Mouse (Mus musculus): ENCODE results near the gene Cd4. TPM values are rescaled to one million over a fixed set of nuclear protein-coding genes. Genes with fewer than 3 reads are reported as not detected.
A peak's percentile ranks its signal among the peaks of the same experiment; 100 is the strongest.
"Not testable (repeated sequence)": the region's sequence is repeated elsewhere in the genome, so short reads cannot be mapped to it uniquely, and the experiment has no call there.

Gene Cd4
- total RNA-seq, 2 experiments from 2014 or later = 0.23 TPM; not detected in 1

DNA sequence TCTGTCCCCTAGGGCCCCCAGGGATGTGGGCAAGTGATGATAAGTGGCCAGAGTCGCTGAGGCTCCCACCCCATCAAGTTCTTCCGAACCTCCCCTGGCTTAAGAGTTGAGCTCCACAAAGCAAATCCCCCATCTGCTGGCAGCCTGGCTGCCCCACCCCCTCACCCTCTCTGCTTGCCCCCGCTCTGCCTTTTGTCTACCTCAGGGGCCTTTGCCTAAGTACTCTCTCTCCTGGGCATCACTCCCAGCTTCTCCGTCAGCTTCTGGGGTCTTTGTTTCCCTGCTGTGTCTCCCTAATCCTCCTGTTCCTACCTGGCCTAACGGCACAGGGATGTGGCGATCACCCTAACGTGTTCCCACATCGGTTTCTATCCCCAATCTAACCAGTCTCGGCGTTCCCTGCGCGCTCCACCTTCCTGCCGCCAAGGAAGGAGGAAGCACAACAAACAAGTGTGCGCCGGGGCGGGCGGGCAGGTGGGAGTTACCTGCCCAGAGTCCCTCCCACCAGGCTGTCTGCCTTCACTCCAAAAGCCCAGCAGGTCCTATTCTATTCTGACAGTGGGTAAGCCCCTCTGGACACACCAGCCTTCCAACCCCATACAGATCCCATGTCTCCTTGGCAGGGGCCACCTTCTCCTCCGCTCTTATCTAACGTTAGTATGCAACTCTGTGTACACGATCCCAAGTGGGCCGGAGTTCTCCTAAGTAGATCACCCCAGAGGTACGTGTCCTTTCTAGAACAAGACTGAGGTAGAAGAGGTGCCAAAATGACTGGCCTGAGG, 27.3 kb upstream of the Cd4 start:
- no peak for DNase-seq

DNA sequence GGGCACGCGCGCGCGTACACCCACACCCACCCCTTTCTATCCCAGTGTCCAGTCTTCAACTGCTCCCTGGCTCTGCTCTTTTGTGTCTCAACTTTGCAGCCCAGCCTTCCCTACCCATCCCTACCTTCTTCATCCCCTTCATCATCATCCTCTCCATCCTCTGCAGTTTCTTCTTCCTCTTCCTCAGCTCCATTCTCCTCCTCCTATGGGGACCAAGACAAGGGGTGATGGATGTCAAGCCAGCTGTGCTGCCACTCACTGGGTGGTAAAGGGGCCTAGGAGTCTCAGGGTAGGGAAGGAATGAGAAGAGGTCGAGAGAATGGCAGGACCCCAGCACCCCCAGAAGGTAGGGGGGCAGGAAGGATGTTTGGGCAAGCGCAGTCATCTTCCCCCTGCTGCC, 26.5 kb upstream of the Cd4 start:
- no peak for DNase-seq

DNA sequence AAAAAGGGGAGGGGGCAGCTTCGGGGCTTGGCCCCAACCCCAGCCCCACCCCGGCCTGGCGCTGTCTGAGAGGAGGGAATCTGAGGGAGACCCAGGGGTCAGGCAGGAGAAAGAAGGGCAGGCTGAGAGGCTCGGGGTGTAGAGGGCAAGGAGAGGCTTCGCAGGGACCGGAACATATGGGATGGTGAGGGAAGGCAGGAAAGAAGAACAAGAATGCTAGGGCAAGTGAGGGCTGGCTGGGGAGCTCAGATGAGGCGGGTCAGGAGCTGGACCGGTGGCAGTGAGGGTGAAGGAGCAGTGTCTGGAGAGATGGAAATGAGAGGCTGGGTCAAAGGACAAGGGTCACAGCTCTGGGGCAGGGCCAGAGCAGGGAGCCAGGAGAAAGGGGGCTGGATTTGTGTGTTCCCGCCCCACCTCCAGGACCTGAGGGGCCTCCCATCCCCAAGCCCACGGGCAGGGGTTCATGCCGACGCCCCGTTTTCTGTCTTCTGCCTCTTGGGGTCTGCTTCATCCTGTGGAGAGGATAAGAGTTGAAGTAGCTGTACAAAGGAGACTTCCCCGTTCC, 25.8 kb upstream of the Cd4 start:
- no peak for DNase-seq

DNA sequence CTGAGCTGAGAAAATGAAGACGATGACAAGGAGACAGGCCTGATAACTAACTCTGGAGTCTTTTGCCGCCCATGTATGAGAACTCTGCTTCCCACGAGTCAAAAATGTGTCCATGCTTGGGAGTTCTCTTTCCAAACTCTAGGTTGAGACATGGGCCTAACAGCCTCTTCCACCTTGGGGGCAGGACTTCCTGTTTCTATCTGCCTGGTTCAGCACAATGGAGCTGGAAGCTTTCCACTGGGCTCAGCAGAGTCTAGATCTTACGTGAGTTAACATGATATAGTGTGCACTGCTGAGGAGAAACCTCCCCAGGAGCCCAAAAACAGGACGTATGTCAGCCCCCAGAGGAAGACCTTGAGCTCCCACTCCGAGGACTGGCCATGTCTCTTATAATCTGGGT, 25.2 kb upstream of the Cd4 start:
- no peak for DNase-seq

DNA sequence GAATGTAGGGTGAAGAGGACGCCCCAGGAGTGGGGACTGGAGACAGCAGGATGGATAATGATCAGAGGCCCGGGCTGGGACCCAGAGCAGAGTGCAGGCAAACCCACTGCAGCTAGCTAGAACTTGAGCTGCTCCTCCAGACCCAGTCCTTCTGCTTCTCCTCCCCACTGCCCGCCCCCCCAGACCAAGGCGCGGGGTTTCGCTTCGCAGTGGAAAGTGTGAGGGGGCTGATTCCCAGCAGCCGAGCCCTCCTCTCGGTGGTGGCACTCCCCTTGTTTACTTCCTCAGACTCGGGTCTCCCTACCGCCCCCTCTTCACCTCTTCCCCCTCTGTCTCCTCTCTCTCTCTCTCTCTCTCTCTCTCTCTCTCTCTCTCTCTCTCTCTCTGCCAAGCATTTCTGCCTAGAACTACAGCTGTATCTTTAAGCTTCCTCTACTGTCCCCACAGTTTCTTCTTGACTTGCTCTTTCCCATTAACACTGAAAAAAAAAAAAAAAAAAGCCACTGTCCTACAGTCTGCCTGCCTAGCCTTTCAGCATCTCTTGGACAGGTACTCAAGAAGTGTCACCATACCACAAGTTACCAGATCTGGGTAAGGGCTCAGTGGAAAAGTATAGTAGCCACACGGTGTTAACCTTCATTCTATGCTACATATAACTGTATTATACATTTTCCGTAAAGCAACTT, 23.7 kb upstream of the Cd4 start, which contains the start of gene Lag3:
Gene Lag3 (minus strand): TSS at position 173 of the 686 bp plus-strand sequence.
- DNase-seq = no peak

DNA sequence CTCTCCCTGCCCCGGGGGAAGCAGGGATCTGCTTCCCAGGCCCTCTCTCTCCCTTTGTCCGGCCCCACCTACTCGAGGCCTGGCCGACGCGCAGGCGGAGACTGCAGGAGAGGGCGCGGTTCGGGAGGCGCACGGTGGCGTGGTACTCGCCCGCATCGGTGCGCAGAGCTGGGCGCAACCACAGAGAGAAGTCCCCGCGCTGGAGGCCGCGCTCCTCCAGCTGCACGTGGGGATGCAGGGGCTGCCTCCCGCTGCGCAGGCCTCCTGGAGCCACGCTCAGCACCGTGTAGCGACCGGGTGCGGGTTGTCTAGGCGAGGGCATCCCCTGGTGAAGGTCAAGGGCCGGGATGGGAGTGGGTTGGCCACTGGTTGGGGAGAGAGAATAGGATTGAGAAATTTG, 22.0 kb upstream of the Cd4 start:
- DNase-seq = no peak

DNA sequence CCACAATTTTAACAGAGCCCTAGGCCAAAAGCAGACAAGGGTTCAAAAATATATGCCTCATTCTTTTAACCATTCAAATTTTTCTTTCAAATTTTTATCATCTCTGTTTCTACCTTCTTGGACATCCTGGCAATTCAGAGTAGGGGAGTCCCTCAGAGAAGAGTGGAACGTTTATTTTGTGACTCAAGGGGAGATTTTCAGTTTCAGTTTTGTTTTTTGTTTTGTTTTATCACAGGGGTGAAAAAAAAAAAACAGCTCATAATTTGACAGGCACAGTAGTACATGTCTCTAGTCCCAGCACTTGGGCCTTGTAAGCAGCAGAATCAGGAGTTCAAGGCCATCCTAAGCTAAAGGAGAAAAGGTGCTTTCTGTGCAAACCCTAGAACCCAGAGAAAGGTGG, 19.7 kb upstream of the Cd4 start:
- DNase-seq = no peak

DNA sequence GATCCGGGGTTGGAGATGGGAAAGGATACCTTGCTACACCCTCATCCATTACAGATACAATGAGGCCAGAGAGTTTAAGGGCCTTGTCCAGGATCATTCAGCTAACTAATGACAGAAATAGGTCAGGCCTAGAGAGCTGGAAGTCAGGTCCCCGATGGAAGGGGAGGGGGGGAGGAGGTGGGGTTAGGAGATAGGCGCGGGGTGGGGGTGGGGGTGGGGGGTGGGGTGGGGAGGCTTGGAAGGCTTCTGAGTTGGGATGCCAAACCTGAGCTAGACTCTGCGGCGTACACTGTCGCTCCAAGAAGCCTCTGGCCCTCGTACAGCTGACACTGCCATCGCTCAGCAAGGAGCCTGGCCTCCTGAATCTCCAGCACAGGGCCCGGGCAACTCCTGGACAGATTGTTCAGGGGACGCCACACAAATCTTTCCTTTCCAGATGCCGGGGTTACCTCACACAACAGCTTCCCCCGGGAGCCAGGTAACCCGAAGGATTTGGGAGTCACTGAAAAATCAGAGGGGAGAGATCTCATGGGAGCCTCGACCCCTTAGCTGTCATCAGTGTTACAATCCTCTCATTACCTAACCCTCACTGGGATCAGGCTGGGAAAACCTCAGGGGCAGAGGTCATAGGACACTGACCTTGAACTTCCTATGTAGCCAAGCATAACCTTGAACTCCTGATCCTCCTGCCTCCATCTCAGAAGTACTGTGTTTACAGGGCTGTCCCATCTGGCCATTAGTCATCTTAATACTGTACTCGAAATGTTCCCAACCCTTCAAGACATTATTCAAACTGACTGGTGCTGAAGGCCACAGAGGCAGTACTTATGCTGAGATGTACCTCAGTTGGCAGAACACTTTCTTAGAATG, 17.2 kb upstream of the Cd4 start:
- no peak for DNase-seq

DNA sequence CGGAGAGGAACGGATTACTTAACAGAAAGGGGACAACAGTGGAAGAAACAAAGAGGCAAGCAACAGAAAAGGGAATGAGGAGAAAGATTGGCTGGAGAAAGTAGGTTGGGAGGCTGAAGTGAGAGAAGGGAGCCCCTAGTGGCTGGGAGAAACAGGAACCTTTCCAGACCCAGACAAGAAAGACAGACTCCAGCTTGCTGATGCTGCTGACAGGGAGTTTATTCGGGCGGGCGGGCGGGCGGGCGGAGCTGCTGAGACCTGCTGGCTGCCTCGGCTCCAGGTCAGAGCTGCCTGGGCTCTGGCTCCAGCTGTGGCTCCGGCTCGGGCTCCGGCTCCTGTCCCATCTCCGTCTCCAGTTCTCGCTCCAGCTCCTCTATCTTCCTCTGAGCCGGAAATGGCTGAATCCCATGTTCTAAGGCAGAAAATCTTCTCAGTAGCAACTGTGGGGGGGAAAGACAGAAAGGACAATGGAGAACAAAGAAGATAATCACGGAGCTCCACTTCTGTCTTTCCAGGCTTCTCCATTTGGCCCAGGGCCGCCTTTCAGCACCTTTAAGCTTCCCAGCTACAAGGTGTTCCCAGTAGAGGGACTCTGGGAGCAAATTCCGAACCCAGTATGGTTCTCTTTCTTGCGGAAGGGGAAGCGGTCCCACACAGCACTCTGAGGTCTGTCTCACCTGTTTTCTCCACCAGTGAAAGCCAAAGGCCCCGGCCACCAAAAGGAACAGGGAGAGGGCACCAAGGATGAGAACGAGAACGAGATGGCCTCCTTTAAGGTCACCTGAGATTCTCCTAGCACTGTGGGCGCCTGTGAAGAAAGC, 16.4 kb upstream of the Cd4 start:
- DNase-seq = peak; percentile 54 to 66

DNA sequence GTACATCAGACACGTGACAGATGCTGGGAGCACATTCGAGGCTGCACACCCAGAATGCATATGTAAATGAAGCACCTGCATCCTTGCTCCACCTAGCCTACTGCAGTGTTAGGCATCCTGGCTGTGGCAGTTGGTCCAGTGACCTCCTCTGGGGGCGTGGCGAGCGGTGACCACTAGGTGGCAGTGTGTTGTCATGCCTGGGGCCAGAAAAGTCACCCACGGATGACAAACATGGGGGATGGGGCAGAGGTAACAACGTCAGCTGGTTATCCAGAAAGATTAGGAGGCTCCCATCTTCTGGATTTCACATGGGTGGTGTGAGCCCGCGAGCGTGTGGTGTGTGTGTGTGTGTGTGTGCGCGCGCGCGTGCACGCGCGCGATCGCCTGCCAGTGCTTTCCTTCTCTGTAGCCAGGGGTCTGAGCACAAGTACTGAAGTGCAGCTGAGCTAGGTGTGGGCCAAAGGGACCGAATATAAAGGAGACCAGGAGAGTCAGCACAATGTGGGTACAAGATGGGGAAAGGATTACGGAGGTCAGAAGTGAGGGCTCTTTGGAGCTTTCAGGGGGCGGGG, 15.6 kb upstream of the Cd4 start:
- peak; percentile 88 to 91 for DNase-seq

DNA sequence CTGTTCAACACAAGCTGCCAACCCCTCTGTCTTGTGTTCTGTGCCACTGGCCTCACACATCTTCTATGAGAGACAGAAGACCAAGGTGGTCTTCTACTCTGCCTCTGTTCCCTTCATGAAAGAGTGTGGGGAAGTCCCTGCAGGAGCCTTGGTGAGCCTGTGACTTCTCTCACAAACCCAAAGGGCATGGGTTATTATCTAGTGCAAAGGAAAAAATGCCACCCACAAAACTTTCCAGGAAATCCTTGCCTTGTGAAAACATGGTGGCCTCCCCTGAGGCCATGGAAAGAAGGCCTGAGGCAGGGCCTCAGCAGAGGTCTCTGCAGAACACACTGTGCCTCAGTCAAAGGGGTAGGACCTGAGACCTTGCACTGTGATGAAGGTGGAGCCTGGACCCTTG, 13.8 kb upstream of the Cd4 start:
- DNase-seq = no peak

DNA sequence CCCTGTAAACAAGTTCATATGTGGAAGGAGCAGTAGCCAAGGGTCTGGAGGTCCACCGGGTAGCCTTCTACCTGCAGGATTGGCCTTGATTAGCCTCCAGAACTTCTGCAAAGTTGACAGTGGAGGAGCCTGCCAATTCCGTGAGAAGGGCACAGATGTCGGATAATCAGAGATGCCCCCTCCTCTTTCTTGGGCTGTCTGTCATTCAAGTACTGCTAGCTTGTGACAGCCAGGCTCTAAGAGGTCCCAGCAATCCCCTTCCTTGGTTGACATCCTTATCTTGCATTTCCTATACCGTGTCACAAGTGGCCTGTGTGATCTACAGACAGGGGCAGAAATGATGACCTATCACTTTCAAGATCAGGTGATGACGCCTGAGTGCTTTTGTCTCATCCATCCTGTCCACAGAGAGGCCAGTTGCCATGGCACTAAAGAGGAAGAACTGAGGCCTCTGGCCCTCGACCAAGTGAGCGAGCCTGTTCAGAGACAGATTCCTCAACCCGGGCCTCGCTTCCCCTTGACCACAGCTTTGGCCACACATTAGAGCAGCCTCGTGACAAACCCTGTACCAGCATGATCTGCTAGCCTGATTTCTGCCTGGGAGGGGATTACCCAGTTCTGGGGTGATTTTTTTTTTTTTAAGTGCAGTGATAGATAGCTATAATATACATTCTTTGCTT, 12.9 kb upstream of the Cd4 start:
- no peak for DNase-seq

DNA sequence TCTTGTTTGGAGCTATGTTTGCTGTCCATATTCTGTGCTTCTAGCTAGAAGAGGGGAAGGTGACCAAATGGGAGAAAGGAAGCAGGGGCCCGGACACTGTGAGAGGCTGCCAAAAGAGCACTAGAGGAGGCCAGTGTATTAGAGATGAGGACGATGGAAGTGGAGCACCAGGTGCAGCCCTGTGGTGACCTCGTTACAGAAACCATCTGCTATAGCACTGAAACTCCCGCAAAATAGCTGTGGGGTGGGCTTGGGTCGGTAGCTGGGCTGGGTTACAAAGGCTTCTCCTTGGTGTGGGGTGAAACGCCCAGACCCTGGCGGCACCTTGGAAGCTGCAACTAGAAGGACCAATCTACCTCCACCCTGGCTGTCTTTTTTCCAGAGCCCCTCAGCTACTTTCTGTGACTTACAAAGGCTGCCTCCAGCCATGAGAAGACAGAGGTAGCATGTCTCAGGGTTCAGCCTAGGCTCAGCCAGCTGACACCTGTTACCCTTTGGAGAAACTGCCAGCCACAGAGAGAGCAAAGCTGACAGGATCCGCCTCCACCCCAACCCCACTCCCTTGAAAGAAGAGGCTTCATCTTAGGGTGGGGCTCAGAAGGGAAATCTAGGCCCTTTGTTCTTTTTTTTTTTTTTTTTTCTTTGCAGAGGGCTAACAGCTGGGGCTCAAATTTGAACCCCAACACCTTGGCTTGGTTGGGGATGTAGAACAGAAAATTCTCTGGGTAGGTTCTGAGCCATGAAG, 12.2 kb upstream of the Cd4 start:
- no peak for DNase-seq

DNA sequence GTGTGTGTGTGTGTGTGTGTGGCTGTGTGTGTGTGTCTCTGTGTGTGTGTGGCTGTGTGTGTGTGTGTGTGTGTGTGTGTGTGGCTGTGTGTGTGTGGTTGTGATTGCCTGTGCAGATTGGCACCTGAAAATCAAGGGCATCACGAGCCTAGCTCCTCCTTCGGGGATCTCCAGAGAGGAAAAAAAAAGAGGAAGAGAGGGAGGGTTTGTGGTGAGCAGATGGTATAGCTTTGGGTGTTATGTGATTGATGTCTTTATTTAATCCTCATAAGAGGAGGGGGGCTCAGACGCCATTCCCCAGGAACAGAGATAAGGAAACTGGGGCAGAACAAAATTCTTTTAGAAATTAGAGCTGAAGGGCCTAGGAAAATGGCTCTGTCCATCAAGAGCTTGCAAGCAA, 10.3 kb upstream of the Cd4 start:
- DNase-seq = no peak

DNA sequence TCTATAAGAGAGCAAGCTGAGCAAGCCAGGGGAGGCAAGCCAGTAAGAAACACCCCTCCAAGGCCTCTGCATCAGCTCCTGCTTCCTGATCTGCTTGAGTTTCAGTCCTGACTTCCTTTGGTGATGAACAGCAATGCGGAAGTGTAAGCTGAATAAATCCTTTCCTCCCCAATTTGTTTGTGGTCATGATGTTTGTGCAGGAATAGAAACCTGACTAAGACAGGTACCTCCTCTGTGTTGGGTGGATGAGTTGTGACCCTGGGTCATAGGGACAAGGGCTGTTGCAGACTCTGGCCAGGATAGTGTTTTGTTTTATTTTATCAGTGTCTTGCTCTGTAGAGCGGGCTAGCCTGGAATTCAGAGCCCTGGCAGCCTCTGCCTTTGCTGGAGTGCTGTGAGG, 6.1 kb upstream of the Cd4 start:
- not testable (repeated sequence) for DNase-seq

DNA sequence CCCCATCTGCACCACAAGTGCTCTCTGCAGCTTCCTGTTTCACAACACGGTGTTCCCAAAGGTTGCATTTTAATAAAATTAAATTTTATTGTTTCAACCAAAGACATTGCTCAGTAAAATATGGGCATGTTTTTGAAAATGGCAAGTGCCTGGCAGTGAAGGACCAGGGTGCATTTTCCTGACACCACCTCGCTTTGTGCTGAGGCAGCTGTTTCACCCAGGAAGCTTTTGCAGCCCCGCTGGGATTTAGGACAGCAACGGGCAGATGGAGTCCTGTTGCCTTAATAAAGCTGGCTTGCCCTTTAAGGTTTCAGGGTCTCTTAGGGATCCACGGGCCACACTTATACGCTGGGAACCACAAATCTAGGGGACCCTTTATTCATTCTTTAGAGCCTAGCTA, 3.0 kb upstream of the Cd4 start:
- DNase-seq = no peak

DNA sequence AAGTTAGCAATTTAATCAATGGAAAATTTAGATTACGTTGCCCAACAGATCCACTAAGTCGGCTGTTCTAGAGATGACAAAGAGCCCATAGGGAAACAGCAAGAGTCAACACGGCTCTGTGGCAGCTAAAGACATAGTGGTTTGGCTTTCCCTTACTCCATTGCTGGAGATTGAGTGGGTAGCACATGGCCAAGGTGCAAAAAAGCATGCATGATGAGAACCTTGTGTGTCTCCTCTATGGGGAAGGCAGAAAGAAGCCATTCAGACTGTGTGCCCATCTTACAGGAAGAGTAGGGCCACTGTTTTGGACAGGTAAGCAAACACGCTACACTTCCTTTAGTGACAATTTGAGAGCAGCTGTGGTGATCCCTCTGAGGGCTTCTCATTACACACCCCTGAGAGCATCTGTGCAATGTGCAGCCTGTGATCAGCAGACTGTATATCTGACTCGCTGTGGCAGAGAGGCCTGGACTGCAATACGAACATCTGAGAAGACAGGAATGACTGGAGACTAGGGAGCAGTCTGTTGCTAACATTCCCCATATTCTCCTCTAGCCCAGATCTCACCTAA, 619 bp upstream of the Cd4 start:
- no peak for DNase-seq

DNA sequence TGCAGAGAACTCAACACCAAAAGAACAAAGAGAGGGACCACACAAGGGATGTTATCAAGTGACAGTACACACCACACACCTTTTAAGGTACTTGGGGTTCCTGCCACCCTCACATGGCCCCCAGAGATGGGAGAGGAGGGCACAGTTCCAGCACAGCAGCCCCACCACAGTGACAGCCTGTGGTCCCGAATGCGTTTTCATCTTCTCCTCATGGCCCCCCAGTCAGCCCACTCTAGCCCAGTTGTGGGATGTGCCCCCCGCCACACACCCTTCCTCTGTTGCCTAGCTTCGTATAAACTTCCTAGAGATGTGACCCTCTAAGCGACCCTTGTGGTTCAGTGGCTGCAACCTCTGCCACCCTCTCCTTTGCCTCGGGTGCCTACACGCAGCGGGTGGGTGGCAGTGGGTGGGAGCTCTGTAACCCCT, 2.1 kb downstream of the Cd4 start:
- DNase-seq = no peak

DNA sequence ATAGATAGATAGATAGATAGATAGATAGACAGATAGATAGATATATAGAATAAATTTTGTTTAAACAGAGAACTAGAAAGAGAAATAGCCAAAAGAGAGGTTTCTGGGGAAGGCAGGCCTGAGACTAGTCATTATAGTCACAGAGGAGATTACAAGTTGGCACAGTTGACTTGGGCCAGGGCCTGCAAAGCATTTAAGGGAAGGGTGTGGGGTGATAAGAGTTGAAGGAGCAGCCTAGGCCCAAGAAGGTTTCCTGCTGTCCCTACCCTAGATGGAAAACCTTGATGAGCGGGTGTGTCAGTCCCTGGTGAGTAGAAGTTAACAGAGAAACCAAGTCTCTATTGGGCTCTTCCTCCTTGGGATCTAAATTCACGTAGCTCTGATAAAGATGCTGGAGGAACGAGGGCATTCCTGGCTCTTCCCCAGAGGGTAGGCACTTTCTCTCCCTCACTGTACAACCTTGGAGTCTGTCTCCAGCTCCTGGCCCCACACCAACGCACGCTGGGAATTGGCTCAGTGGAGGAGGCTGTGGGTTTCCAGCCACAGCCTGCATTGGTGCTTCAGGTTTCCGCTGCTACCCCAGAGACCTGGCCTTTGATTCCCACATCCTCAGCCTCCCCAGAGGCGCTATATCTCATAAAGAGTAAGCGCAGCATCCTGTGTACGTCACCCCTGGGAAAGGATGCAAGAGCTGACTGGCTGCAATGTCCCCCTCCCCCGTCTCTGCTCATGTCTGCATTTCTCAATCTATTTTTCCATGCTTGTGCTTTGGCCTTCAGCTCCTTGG, 3.1 kb downstream of the Cd4 start:
- DNase-seq = no peak
